ENCODE assay signal across 9 mouse cellular contexts in the genomic region with DNA sequence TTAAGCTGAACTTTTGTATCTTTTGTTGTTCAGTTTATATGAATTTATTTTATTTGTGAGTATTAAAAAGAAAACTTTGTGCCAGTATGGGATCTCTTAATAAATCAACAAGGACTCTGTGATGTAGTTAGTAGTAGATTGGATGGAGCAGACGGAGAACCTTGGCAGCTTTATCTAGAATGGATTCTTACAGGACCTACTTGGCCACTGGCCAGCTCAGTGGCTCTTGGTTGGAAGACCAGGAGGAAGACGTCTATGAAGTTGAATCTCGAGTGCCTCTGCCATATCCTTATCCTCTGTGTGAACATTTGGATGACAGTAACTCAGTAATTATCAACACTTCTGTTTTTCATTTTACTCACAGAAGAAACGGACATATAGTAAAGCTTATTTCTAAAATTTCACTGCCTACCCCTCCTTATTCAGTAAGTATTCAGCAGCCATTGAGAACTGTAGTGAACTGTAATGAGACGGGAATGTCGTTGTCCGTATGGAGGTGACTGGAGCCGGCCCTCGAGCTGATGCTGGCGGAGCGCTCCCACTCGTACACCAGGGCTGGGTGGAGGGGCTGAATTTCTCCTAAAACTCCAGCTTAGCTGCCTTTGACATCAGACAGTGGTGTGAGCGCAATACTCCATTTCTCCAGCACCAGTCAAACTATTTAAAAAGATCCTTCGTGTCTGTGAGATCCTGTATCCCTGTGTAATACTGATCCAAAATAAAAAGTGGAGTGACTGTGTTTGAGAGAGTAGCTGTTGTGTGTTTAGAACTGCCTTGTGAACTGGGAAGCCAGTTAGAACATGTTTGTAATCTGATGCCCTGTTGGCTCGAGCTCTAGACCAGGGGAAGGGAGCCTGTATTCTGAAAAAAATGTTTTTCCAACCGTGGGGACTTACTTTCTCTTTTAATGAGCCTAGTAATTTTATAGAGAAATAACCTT.
A peak's percentile ranks its signal among the peaks of the same experiment; 100 is the strongest.
DNase-seq lines count a peak whose midpoint lies in the region; ATAC-seq lines count a peak whose summit lies in the region.
"Had no signal": no experiment of that assay in that cellular context is flagged by ENCODE, and none has a peak within 500 bp of the region (broad histone marks: within the 10 kb centered on the region; RNA-seq: fewer than 3 reads in every experiment).

No protein-coding gene starts in this region.

- peak overlapping the region; percentile 67 for H3K27ac ChIP-seq in kidney, embryonic 16.5 days (ENCODE audit: low read length)
- peak overlapping the region; percentile 61; the same call in 1 of the 2 replicates for H3K27ac ChIP-seq in stomach, embryonic 14.5 days (ENCODE audit: low read length)

- peak; percentile 86 for ATAC-seq in kidney, embryonic 16.5 days (ENCODE audit: low FRiP score, low TSS enrichment)
- 0 out of 2 replicates have a peak, but pooled peaks have one; percentile 16 for ATAC-seq in stomach, embryonic 14.5 days (ENCODE audit: insufficient number of reproducible peaks, insufficient read depth, low FRiP score, low read depth)
- ATAC-seq in megakaryocyte-erythroid progenitor cell, adult 5-6 weeks (replicated peaks; ENCODE audit: low FRiP score, low TSS enrichment, poor library complexity, severe bottlenecking) = no peak
- no peak for ATAC-seq in monocyte, adult 5-6 weeks (replicated peaks; ENCODE audit: insufficient number of reproducible peaks, low FRiP score, low TSS enrichment, poor library complexity, severe bottlenecking)

- H3K27me3 ChIP-seq in kidney, embryonic 16.5 days (ENCODE audit: insufficient read depth, low read length) = no peaks in the 10 kb centered on the region
- H3K27me3 ChIP-seq in stomach, embryonic 14.5 days (ENCODE audit: control insufficient read depth, insufficient read depth, low read length) = no peaks in the 10 kb centered on the region

- intact Hi-C loops in left cerebral cortex, postnatal 4 days (cut with DNase I) = no loop called here

- WGBS in kidney, embryonic 16.5 days = 32% methylated on average over 16 of the region's 16 CpGs
- WGBS in stomach, embryonic 14.5 days = 50% methylated on average over 16 of the region's 16 CpGs

- H3K36me3 ChIP-seq in kidney, embryonic 16.5 days (ENCODE audit: insufficient read depth, low read length) = peaks cover 8% of the 10 kb centered on the region
- H3K36me3 ChIP-seq in stomach, embryonic 14.5 days (ENCODE audit: control insufficient read depth, insufficient read depth, low read length) = peaks cover 3% of the 10 kb centered on the region; the same call in 1 of the 2 replicates

- peak; percentile 28 for DNase-seq in left cerebral cortex, postnatal 4 days
- DNase-seq in left cerebral cortex, adult 8-10 months (ENCODE audit: low spot score in 2 of 2) = no peak
- DNase-seq in cerebellum, adult 18-20 months = peak; percentile 59 to 62
- DNase-seq in gastrocnemius, postnatal 25 days = peak; percentile 30

- peaks cover 11% of the 10 kb centered on the region for H3K4me1 ChIP-seq in kidney, embryonic 16.5 days (ENCODE audit: insufficient read depth, low read length)
- 0 out of 2 replicates have a peak, but pooled peaks cover 2% of the 10 kb centered on the region for H3K4me1 ChIP-seq in stomach, embryonic 14.5 days (ENCODE audit: control insufficient read depth, insufficient read depth, low read length)

- no peaks in the 10 kb centered on the region for H3K9me3 ChIP-seq in kidney, embryonic 16.5 days (ENCODE audit: low read length)
- H3K9me3 ChIP-seq in stomach, embryonic 14.5 days (ENCODE audit: control insufficient read depth, low read depth, low read length) = no peaks in the 10 kb centered on the region
- H3K9me3 ChIP-seq: G1E had no signal

- H3K9ac ChIP-seq in kidney, embryonic 16.5 days (replicated peaks; ENCODE audit: low read length) = no peak overlapping the region
- no peak overlapping the region for H3K9ac ChIP-seq in stomach, embryonic 14.5 days (replicated peaks; ENCODE audit: low read depth, low read length)

- H3K4me3 ChIP-seq in kidney, embryonic 16.5 days (ENCODE audit: low read length) = peak overlapping the region; percentile 4
- H3K4me3 ChIP-seq in stomach, embryonic 14.5 days (ENCODE audit: low read depth, low read length) = no peak overlapping the region

- H3K4me2 ChIP-seq in kidney, embryonic 16.5 days (replicated peaks; ENCODE audit: low read depth, low read length) = peak overlapping the region; percentile 23
- no peak overlapping the region; the same call in 1 of the 2 replicates for H3K4me2 ChIP-seq in stomach, embryonic 14.5 days (replicated peaks; ENCODE audit: low read depth, low read length)

Comparison
In these comparisons a context has a peak if more than half of its experiments do, and no peak if none do; other contexts are left out.
1. DNase-seq: peak in left cerebral cortex, postnatal 4 days (single experiment), cerebellum, adult 18-20 months (2 of 2) and gastrocnemius, postnatal 25 days (single experiment); none in left cerebral cortex, adult 8-10 months (0 of 2).
2. ATAC-seq: peak in kidney, embryonic 16.5 days (single experiment) and stomach, embryonic 14.5 days (single experiment); none in megakaryocyte-erythroid progenitor cell, adult 5-6 weeks (single experiment) and monocyte, adult 5-6 weeks (single experiment).